10 mouse cellular contexts compared by ENCODE assay signal in genomic region chr8:36016321-36017114, GRCm38 (mm10).
DNase-seq lines count a peak whose midpoint lies in the region; ATAC-seq lines count a peak whose summit lies in the region.
"Had no signal": no experiment of that assay in that cellular context is flagged by ENCODE, and none has a peak within 500 bp of the region (broad histone marks: within the 10 kb centered on the region; RNA-seq: fewer than 3 reads in every experiment).

No protein-coding gene starts in this region.

- peak; percentile 30; the same call in 1 of the 2 replicates for ATAC-seq in embryonic facial prominence, embryonic 14.5 days (ENCODE audit: low read depth)
- ATAC-seq in neural tube, embryonic 14.5 days (ENCODE audit: low read depth), result peak; percentile 55; the same call in 1 of the 2 replicates
- ATAC-seq in heart, embryonic 11.5 days (replicated peaks; ENCODE audit: insufficient number of reproducible peaks, low FRiP score, low TSS enrichment), result no peak

- no peaks in the 10 kb centered on the region for H3K4me1 ChIP-seq in embryonic facial prominence, embryonic 14.5 days (ENCODE audit: control insufficient read depth, insufficient read depth, low read length)
- H3K4me1 ChIP-seq in neural tube, embryonic 14.5 days (ENCODE audit: control insufficient read depth, insufficient read depth, low read length), result peaks cover 28% of the 10 kb centered on the region; the same call in 1 of the 2 replicates
- no peaks in the 10 kb centered on the region for H3K4me1 ChIP-seq in heart, embryonic 11.5 days (ENCODE audit: control insufficient read depth, insufficient read depth, low read length)
- H3K4me1 ChIP-seq: heart, embryonic 15.5 days had no signal

- no peak overlapping the region for H3K27ac ChIP-seq in embryonic facial prominence, embryonic 14.5 days (replicated peaks; ENCODE audit: low read depth, low read length)
- peak overlapping the region; percentile 16; the same call in 1 of the 2 replicates for H3K27ac ChIP-seq in neural tube, embryonic 14.5 days (ENCODE audit: low read depth, low read length)
- H3K27ac ChIP-seq in heart, embryonic 11.5 days (ENCODE audit: low read depth, low read length), result no peak overlapping the region
- H3K27ac ChIP-seq: embryonic facial prominence, embryonic 13.5 days; heart, embryonic 15.5 days had no signal

- WGBS in embryonic facial prominence, embryonic 14.5 days, result 83% methylated on average over 20 of the region's 20 CpGs
- 45% methylated on average over 20 of the region's 20 CpGs for WGBS in neural tube, embryonic 14.5 days
- WGBS in heart, embryonic 11.5 days (ENCODE audit: insufficient replicate concordance), result 80% methylated on average over 20 of the region's 20 CpGs

- no peaks in the 10 kb centered on the region for H3K9me3 ChIP-seq in embryonic facial prominence, embryonic 14.5 days (ENCODE audit: control insufficient read depth, low read length)
- H3K9me3 ChIP-seq in neural tube, embryonic 14.5 days (ENCODE audit: control insufficient read depth, low read length), result no peaks in the 10 kb centered on the region
- no peaks in the 10 kb centered on the region for H3K9me3 ChIP-seq in heart, embryonic 11.5 days (replicated peaks; ENCODE audit: control insufficient read depth, low read length)
- H3K9me3 ChIP-seq: embryonic facial prominence, embryonic 13.5 days; heart, embryonic 15.5 days had no signal

- no peaks in the 10 kb centered on the region for H3K36me3 ChIP-seq in embryonic facial prominence, embryonic 14.5 days (ENCODE audit: control insufficient read depth, insufficient read depth, low read length)
- H3K36me3 ChIP-seq in neural tube, embryonic 14.5 days (ENCODE audit: control insufficient read depth, insufficient read depth, low read length), result no peaks in the 10 kb centered on the region
- no peaks in the 10 kb centered on the region for H3K36me3 ChIP-seq in heart, embryonic 11.5 days (ENCODE audit: control insufficient read depth, insufficient read depth, low read length)
- H3K36me3 ChIP-seq: embryonic facial prominence, embryonic 13.5 days; heart, embryonic 15.5 days had no signal

- no peaks in the 10 kb centered on the region for H3K27me3 ChIP-seq in embryonic facial prominence, embryonic 14.5 days (replicated peaks; ENCODE audit: control insufficient read depth, insufficient read depth, low read length)
- H3K27me3 ChIP-seq in neural tube, embryonic 14.5 days (ENCODE audit: control insufficient read depth, insufficient read depth, low read length), result no peaks in the 10 kb centered on the region
- no peaks in the 10 kb centered on the region for H3K27me3 ChIP-seq in heart, embryonic 11.5 days (ENCODE audit: control insufficient read depth, insufficient read depth, low read length)
- H3K27me3 ChIP-seq: heart, embryonic 15.5 days had no signal

- H3K4me3 ChIP-seq in embryonic facial prominence, embryonic 14.5 days (ENCODE audit: low read depth, low read length), result no peak overlapping the region
- H3K4me3 ChIP-seq in neural tube, embryonic 14.5 days (ENCODE audit: low read depth, low read length), result no peak overlapping the region
- no peak overlapping the region for H3K4me3 ChIP-seq in heart, embryonic 11.5 days (ENCODE audit: low read depth, low read length)
- H3K4me3 ChIP-seq: embryonic facial prominence, embryonic 13.5 days; heart, embryonic 15.5 days had no signal

- no peak overlapping the region for H3K4me2 ChIP-seq in embryonic facial prominence, embryonic 14.5 days (ENCODE audit: low read depth, low read length)
- H3K4me2 ChIP-seq in neural tube, embryonic 14.5 days (ENCODE audit: low read depth, low read length), result no peak overlapping the region
- H3K4me2 ChIP-seq in heart, embryonic 11.5 days, result no peak overlapping the region
- H3K4me2 ChIP-seq: embryonic facial prominence, embryonic 13.5 days; heart, embryonic 15.5 days had no signal

- peak; percentile 32 for DNase-seq in retina, postnatal 1 day
- no peak for DNase-seq in retina, embryonic 14.5 days (ENCODE audit: low spot score)
- DNase-seq in embryonic facial prominence, embryonic 14.5 days (ENCODE audit: low spot score), result no peak
- peak; percentile 72 to 82 for DNase-seq in kidney, postnatal 25 days
- no peak for DNase-seq in cerebellum, adult 9-10 months
- DNase-seq in gastrocnemius, postnatal 25 days, result no peak

- H3K9ac ChIP-seq in embryonic facial prominence, embryonic 14.5 days (ENCODE audit: low read depth, low read length), result no peak overlapping the region
- H3K9ac ChIP-seq in neural tube, embryonic 14.5 days (replicated peaks; ENCODE audit: low read depth, low read length), result no peak overlapping the region
- no peak overlapping the region for H3K9ac ChIP-seq in heart, embryonic 11.5 days (ENCODE audit: low read depth, low read length)
- H3K9ac ChIP-seq: embryonic facial prominence, embryonic 13.5 days; heart, embryonic 15.5 days had no signal

Comparison
In these comparisons a context has a peak if more than half of its experiments do, and no peak if none do; other contexts are left out.
1. DNase-seq: peak in retina, postnatal 1 day (single experiment) and kidney, postnatal 25 days (2 of 2); none in retina, embryonic 14.5 days (single experiment), embryonic facial prominence, embryonic 14.5 days (single experiment), cerebellum, adult 9-10 months (single experiment) and gastrocnemius, postnatal 25 days (single experiment).